ENCODE assay signal across 9 mouse cellular contexts in genomic region chr8:120618110-120618509, GRCm38 (mm10). TPM values are rescaled to one million over a fixed set of nuclear protein-coding genes. Genes with fewer than 3 reads are reported as not detected.
A peak's percentile ranks its signal among the peaks of the same experiment; 100 is the strongest.
DNase-seq lines count a peak whose midpoint lies in the region; ATAC-seq and TF ChIP-seq lines count a peak whose summit lies in the region.
"Had no signal": no experiment of that assay in that cellular context is flagged by ENCODE, and none has a peak within 500 bp of the region (broad histone marks: within the 10 kb centered on the region; RNA-seq: fewer than 3 reads in every experiment).

No protein-coding gene starts in this region.

- no peak overlapping the region for H3K4me3 ChIP-seq in E14TG2a.4 (replicated peaks; ENCODE audit: low read length)
- no peak overlapping the region for H3K4me3 ChIP-seq in embryonic facial prominence, embryonic 11.5 days (ENCODE audit: low read depth, low read length)
- no peak overlapping the region for H3K4me3 ChIP-seq in heart, embryonic 16.5 days (ENCODE audit: low read length)
- H3K4me3 ChIP-seq in neural tube, embryonic 14.5 days (ENCODE audit: low read depth, low read length), result no peak overlapping the region
- H3K4me3 ChIP-seq: heart, embryonic 15.5 days had no signal

- peak; percentile 64 for DNase-seq in adrenal gland, postnatal 25 days
- peak; percentile 88 for DNase-seq in embryonic facial prominence, embryonic 11.5 days (ENCODE audit: low spot score)
- peak; percentile 80 for DNase-seq in kidney, postnatal 10 days
- DNase-seq in lung, adult 18-20 months, result peak; percentile 48 to 53
- DNase-seq in thymus, postnatal 25 days, result peak; percentile 72

- WGBS in embryonic facial prominence, embryonic 11.5 days, result 2% methylated on average over 6 of the region's 6 CpGs
- WGBS in heart, embryonic 16.5 days, result 2% methylated on average over 6 of the region's 6 CpGs
- WGBS in neural tube, embryonic 14.5 days, result 0% methylated on average over 6 of the region's 6 CpGs

- ATAC-seq in embryonic facial prominence, embryonic 11.5 days (replicated peaks; ENCODE audit: insufficient number of reproducible peaks, low FRiP score, low TSS enrichment, low read depth), result peak; percentile 21; the same call in 1 of the 2 replicates
- peak; percentile 25; the same call in 1 of the 2 replicates for ATAC-seq in heart, embryonic 16.5 days (replicated peaks; ENCODE audit: extremely low read depth, insufficient read depth, low FRiP score)
- peak; percentile 33; the same call in 1 of the 2 replicates for ATAC-seq in neural tube, embryonic 14.5 days (ENCODE audit: low read depth)

- H3K36me3 ChIP-seq in E14TG2a.4 (ENCODE audit: insufficient read depth, low read length), result peaks cover 17% of the 10 kb centered on the region
- no peaks in the 10 kb centered on the region for H3K36me3 ChIP-seq in embryonic facial prominence, embryonic 11.5 days (replicated peaks; ENCODE audit: control insufficient read depth, insufficient read depth, low read depth, low read length)
- no peaks in the 10 kb centered on the region for H3K36me3 ChIP-seq in heart, embryonic 16.5 days (ENCODE audit: control insufficient read depth, insufficient read depth)
- H3K36me3 ChIP-seq in neural tube, embryonic 14.5 days (ENCODE audit: control insufficient read depth, insufficient read depth, low read length), result no peaks in the 10 kb centered on the region
- H3K36me3 ChIP-seq: heart, embryonic 15.5 days had no signal

- no peaks in the 10 kb centered on the region for H3K9me3 ChIP-seq in E14TG2a.4 (ENCODE audit: low read length)
- H3K9me3 ChIP-seq in embryonic facial prominence, embryonic 11.5 days (replicated peaks; ENCODE audit: control insufficient read depth, low read length), result no peaks in the 10 kb centered on the region
- no peaks in the 10 kb centered on the region for H3K9me3 ChIP-seq in heart, embryonic 16.5 days (replicated peaks; ENCODE audit: control insufficient read depth, low read length)
- no peaks in the 10 kb centered on the region for H3K9me3 ChIP-seq in neural tube, embryonic 14.5 days (ENCODE audit: control insufficient read depth, low read length)
- H3K9me3 ChIP-seq: heart, embryonic 15.5 days had no signal

- H3K9ac ChIP-seq in embryonic facial prominence, embryonic 11.5 days (replicated peaks; ENCODE audit: low read length), result peak overlapping the region; percentile 34; the same call in 1 of the 2 replicates
- H3K9ac ChIP-seq in heart, embryonic 16.5 days (ENCODE audit: low read length), result no peak overlapping the region
- H3K9ac ChIP-seq in neural tube, embryonic 14.5 days (replicated peaks; ENCODE audit: low read depth, low read length), result no peak overlapping the region
- H3K9ac ChIP-seq: heart, embryonic 15.5 days had no signal

- no peak overlapping the region for H3K4me2 ChIP-seq in embryonic facial prominence, embryonic 11.5 days (ENCODE audit: low read depth, low read length)
- no peak overlapping the region for H3K4me2 ChIP-seq in heart, embryonic 16.5 days (ENCODE audit: low read depth, low read length)
- no peak overlapping the region for H3K4me2 ChIP-seq in neural tube, embryonic 14.5 days (ENCODE audit: low read depth, low read length)
- H3K4me2 ChIP-seq: heart, embryonic 15.5 days had no signal

- H3K27ac ChIP-seq in embryonic facial prominence, embryonic 11.5 days (replicated peaks; ENCODE audit: low read depth, low read length), result no peak overlapping the region
- H3K27ac ChIP-seq in heart, embryonic 16.5 days (ENCODE audit: low read length), result no peak overlapping the region
- H3K27ac ChIP-seq in neural tube, embryonic 14.5 days (ENCODE audit: low read depth, low read length), result peak overlapping the region; percentile 3; the same call in 1 of the 2 replicates
- H3K27ac ChIP-seq: heart, embryonic 15.5 days had no signal

- peak; percentile 99 for TF ChIP-seq CTCF in E14TG2a.4 (conservative IDR thresholded peaks at IDR 0.05; ENCODE audit: low read length)

- no peaks in the 10 kb centered on the region for H3K27me3 ChIP-seq in E14TG2a.4 (ENCODE audit: insufficient read depth, low read length)
- no peaks in the 10 kb centered on the region for H3K27me3 ChIP-seq in embryonic facial prominence, embryonic 11.5 days (ENCODE audit: control insufficient read depth, insufficient read depth, low read length)
- H3K27me3 ChIP-seq in heart, embryonic 16.5 days (ENCODE audit: control insufficient read depth, insufficient read depth, low read length), result no peaks in the 10 kb centered on the region
- H3K27me3 ChIP-seq in neural tube, embryonic 14.5 days (ENCODE audit: control insufficient read depth, insufficient read depth, low read length), result no peaks in the 10 kb centered on the region
- H3K27me3 ChIP-seq: heart, embryonic 15.5 days had no signal

- H3K4me1 ChIP-seq in E14TG2a.4 (replicated peaks; ENCODE audit: low read depth, low read length), result peaks cover 86% of the 10 kb centered on the region
- H3K4me1 ChIP-seq in embryonic facial prominence, embryonic 11.5 days (ENCODE audit: control insufficient read depth, insufficient read depth, low read length), result peaks cover 3% of the 10 kb centered on the region; the same call in 1 of the 2 replicates
- H3K4me1 ChIP-seq in heart, embryonic 16.5 days (ENCODE audit: control insufficient read depth, insufficient read depth, low read length), result peaks cover 16% of the 10 kb centered on the region
- H3K4me1 ChIP-seq in neural tube, embryonic 14.5 days (ENCODE audit: control insufficient read depth, insufficient read depth, low read length), result peaks cover 7% of the 10 kb centered on the region; the same call in 1 of the 2 replicates

RNA-seq across cellular contexts. Expression of gene Gins2, which starts 29.0 kb away (rescaled TPM):
- total RNA-seq in adrenal gland, postnatal 25 days (2021), result 12.2 and 12.4 TPM in 2 replicates
- polyA plus RNA-seq in embryonic facial prominence, embryonic 11.5 days (2014; fragmentation: Nextera tagmentation; extraction: Ambion mirVana), result 127 and 132 TPM in 2 replicates
- polyA plus RNA-seq in heart, embryonic 16.5 days (2015; fragmentation: Nextera tagmentation; extraction: Ambion mirVana), result 51.0 and 51.1 TPM in 2 replicates
- polyA plus RNA-seq in neural tube, embryonic 14.5 days (2014; fragmentation: Nextera tagmentation; extraction: Ambion mirVana), result 10.5 and 13.1 TPM in 2 replicates

RNA-seq across cellular contexts. Expression of gene 1190005I06Rik, which starts 29.3 kb away (rescaled TPM):
- total RNA-seq in adrenal gland, postnatal 25 days (2021), result 11.3 and 12.3 TPM in 2 replicates
- polyA plus RNA-seq in embryonic facial prominence, embryonic 11.5 days (2014; fragmentation: Nextera tagmentation; extraction: Ambion mirVana), result 3.4 and 5.9 TPM in 2 replicates
- 4.7 and 5.6 TPM in 2 replicates for polyA plus RNA-seq in heart, embryonic 16.5 days (2015; fragmentation: Nextera tagmentation; extraction: Ambion mirVana)
- polyA plus RNA-seq in neural tube, embryonic 14.5 days (2014; fragmentation: Nextera tagmentation; extraction: Ambion mirVana), result 9.9 and 10.0 TPM in 2 replicates

RNA-seq across cellular contexts. Expression of gene Gm27021, which starts 49.8 kb away (rescaled TPM):
- total RNA-seq in adrenal gland, postnatal 25 days (2021), result not detected in 2 replicates
- polyA plus RNA-seq in embryonic facial prominence, embryonic 11.5 days (2014; fragmentation: Nextera tagmentation; extraction: Ambion mirVana), result 1.8 and 3.0 TPM in 2 replicates
- 0.55 TPM in 1 of 2 replicates, not detected in the other for polyA plus RNA-seq in heart, embryonic 16.5 days (2015; fragmentation: Nextera tagmentation; extraction: Ambion mirVana)
- 4.6 and 8.4 TPM in 2 replicates for polyA plus RNA-seq in neural tube, embryonic 14.5 days (2014; fragmentation: Nextera tagmentation; extraction: Ambion mirVana)

RNA-seq across cellular contexts. Expression of gene Cox4i1, which starts 49.9 kb away (rescaled TPM):
- 1,243 and 1,285 TPM in 2 replicates for total RNA-seq in adrenal gland, postnatal 25 days (2021)
- 854 and 888 TPM in 2 replicates for polyA plus RNA-seq in embryonic facial prominence, embryonic 11.5 days (2014; fragmentation: Nextera tagmentation; extraction: Ambion mirVana)
- 2,414 and 2,430 TPM in 2 replicates for polyA plus RNA-seq in heart, embryonic 16.5 days (2015; fragmentation: Nextera tagmentation; extraction: Ambion mirVana)
- polyA plus RNA-seq in neural tube, embryonic 14.5 days (2014; fragmentation: Nextera tagmentation; extraction: Ambion mirVana), result 1,198 and 1,298 TPM in 2 replicates

RNA-seq across cellular contexts. Expression of gene Emc8, which starts 50.3 kb away (rescaled TPM):
- 84.6 and 90.1 TPM in 2 replicates for total RNA-seq in adrenal gland, postnatal 25 days (2021)
- 322 and 338 TPM in 2 replicates for polyA plus RNA-seq in embryonic facial prominence, embryonic 11.5 days (2014; fragmentation: Nextera tagmentation; extraction: Ambion mirVana)
- polyA plus RNA-seq in heart, embryonic 16.5 days (2015; fragmentation: Nextera tagmentation; extraction: Ambion mirVana), result 164 and 168 TPM in 2 replicates
- 95.8 and 125 TPM in 2 replicates for polyA plus RNA-seq in neural tube, embryonic 14.5 days (2014; fragmentation: Nextera tagmentation; extraction: Ambion mirVana)
